Mouse (Mus musculus) kidney, adult 9 months (tissue): Measurements from ENCODE around the gene B4galnt3.

Source experiments
- DNase-seq: peaks from one replicate; pipeline ENCODE4 v3.0.0; 2022

B4galnt3 gene

GRCm38 (mm10) chr6:120183771-120184170, 110.6 kb downstream of the B4galnt3 start:
- DNase-seq, result no peak

GRCm38 (mm10) chr6:120182160-120182559, 112.2 kb downstream of the B4galnt3 start:
- DNase-seq, result no peak

GRCm38 (mm10) chr6:120180492-120180891, 113.9 kb downstream of the B4galnt3 start:
- no peak for DNase-seq

- no peak for DNase-seq
Observed at GRCm38 (mm10) chr6:120179756-120180206, 114.6 kb downstream of the B4galnt3 start.

- no peak for DNase-seq
Observed at GRCm38 (mm10) chr6:120179044-120179755, 115.2 kb downstream of the B4galnt3 start.

- no peak for DNase-seq
Observed at GRCm38 (mm10) chr6:120175650-120176049, 118.7 kb downstream of the B4galnt3 start.

GRCm38 (mm10) chr6:120174602-120175115, 119.7 kb downstream of the B4galnt3 start:
- no peak for DNase-seq

GRCm38 (mm10) chr6:120174028-120174601, 120.2 kb downstream of the B4galnt3 start:
- peak; percentile 81 for DNase-seq

- no peak for DNase-seq
Observed at GRCm38 (mm10) chr6:120172294-120173017, 121.9 kb downstream of the B4galnt3 start.

- DNase-seq, result no peak
Observed at GRCm38 (mm10) chr6:120167574-120167973, 126.8 kb downstream of the B4galnt3 start.

GRCm38 (mm10) chr6:120164765-120165164, 129.6 kb downstream of the B4galnt3 start:
- DNase-seq, result no peak

GRCm38 (mm10) chr6:120162928-120163327, 131.4 kb downstream of the B4galnt3 start:
- DNase-seq, result no peak

GRCm38 (mm10) chr6:120159133-120159901, 135.0 kb downstream of the B4galnt3 start:
- DNase-seq, result peak; percentile 76

GRCm38 (mm10) chr6:120157479-120157878, 136.9 kb downstream of the B4galnt3 start:
- no peak for DNase-seq

GRCm38 (mm10) chr6:120155510-120155909, 138.8 kb downstream of the B4galnt3 start:
- no peak for DNase-seq

GRCm38 (mm10) chr6:120154526-120155309, 139.6 kb downstream of the B4galnt3 start:
- no peak for DNase-seq
